Mouse (Mus musculus): ENCODE results near the gene 1700029I15Rik. TPM values are rescaled to one million over a fixed set of nuclear protein-coding genes. Genes with fewer than 3 reads are reported as not detected.

The 1700029I15Rik gene
- total and polyA plus RNA-seq, 2 experiments from 2014 or later, result 1.8 to 4.9 TPM

DNA sequence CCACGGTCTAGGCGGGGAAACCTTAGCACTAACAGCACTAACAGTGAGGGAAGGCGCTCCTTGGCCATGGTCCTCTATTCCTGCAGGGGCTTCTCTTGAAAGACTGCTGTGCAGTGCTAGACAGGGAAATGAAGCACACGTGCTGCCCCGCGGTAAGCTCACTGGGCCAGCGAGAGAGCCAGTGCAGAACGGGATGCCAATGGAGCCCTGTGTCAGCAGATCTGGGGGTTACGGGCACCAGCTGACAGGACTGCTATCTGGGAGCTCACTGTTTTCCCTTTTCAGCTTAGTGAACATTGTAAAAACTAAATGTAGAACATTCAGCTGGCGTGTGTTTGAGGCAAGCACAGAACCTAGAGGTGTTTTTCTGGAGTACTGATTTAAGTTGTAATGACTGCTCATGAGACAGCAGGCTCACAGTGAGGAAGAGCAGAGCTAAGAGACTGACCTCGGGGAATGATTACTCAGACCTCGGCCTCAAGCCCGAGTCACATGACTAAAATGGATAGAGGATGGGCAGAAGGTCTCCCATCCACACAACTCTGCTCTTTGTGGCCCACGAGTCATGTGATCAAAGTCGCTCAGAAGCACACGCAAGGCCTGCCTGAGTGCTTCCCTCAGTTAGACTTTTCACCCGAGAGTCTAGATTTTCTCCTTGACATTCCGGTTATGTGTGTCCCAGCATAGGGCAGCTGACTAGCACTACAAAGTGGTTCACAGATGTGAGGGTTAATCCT lies 26.1 kb downstream of the 1700029I15Rik start:
- 86% methylated on average over 18 of the region's 18 CpGs for WGBS
- Histone ChIP-seq H3K4me3 (ENCODE audit: low read length) (no peak overlapping the region), H3K9me3 (ENCODE audit: low read length) (no peaks in the 10 kb centered on the region), H3K36me3 (ENCODE audit: insufficient read depth, low read length) (peaks cover 80% of the 10 kb centered on the region), H3K4me2 (ENCODE audit: low read depth, low read length) (no peak overlapping the region), H3K9ac (replicated peaks; ENCODE audit: low read length) (no peak overlapping the region), H3K4me1 (ENCODE audit: insufficient read depth, low read length) (no peaks in the 10 kb centered on the region; the same call in 1 of the 2 replicates), H3K27ac (no peak overlapping the region), H3K27me3 (ENCODE audit: insufficient read depth, low read length) (no peaks in the 10 kb centered on the region)
- ATAC-seq, result no peak
- DNase-seq (ENCODE audit: low spot score), result no peak
- TF ChIP-seq CTCF (IDR thresholded peaks at IDR 0.05; ENCODE audit: low read depth), result no peak

DNA sequence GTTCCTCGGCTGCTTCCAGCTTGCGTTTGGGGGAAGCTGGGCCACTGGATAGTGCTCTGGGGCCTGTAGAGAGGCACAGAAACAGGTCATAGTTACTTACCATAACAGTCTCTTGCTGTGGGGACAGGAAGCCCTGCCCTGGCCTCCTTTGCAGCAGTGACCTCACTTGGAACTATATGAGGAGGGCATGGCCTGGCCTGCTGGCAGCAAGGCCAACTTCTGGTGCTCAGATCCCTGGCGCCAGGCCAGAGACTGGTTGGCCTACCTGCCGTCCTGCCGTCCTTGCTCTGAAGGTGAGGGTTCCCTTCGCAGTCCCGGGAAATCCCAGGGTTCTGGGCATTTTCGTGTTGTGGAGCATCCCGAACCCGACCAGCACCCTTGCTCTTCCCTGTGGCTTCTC lies 29.4 kb downstream of the 1700029I15Rik start:
- H3K4me1 ChIP-seq (ENCODE audit: insufficient read depth, low read length), result no peaks in the 10 kb centered on the region
- ATAC-seq (no peak), DNase-seq (ENCODE audit: low spot score) (no peak)
- no peaks in the 10 kb centered on the region for H3K9me3 ChIP-seq (ENCODE audit: low read length)
- no peak overlapping the region for H3K27ac ChIP-seq
- no peak overlapping the region for H3K4me2 ChIP-seq (ENCODE audit: low read depth, low read length)
- no peaks in the 10 kb centered on the region for H3K27me3 ChIP-seq (ENCODE audit: insufficient read depth, low read length)
- WGBS, result 92% methylated on average over 10 of the region's 10 CpGs
- no peak overlapping the region for H3K9ac ChIP-seq (replicated peaks; ENCODE audit: low read length)
- H3K4me3 ChIP-seq (ENCODE audit: low read length), result no peak overlapping the region
- no peak for TF ChIP-seq CTCF (IDR thresholded peaks at IDR 0.05; ENCODE audit: low read depth)
- peaks cover 89% of the 10 kb centered on the region for H3K36me3 ChIP-seq (ENCODE audit: insufficient read depth, low read length)

DNA sequence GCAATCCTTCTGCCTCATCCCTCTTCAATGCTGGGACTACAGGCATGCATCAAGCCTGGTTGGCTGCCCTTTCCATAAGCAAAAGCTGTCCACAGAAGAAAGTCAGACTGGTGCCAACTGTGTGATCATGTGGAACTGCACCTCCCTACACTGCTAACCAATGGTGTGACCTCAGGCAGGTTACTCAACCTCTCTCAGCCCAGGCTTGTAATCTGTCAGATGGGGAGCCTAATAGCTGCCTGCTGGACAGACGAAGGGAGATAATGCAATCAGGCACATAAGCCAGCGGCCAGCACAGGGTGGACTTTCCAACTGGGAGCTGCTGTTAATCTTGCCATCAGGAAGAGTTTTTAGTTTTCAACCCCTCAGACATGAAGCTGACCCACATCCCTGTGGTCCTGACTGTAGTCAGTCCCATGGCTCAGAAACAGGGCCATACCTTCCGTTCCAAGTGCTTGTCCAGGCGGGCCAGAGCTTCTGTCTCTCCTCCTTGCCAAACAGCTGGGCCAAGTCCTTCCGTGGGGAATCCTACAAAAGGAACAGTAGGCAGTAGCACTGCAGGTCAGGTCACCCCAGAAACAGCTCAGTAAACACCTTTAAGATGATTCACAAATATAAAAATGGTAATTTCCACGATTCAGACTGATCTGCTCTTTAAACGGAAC lies 39.5 kb downstream of the 1700029I15Rik start:
- H3K4me1 ChIP-seq (ENCODE audit: insufficient read depth, low read length), result peaks cover 27% of the 10 kb centered on the region
- no peak overlapping the region for H3K4me2 ChIP-seq (ENCODE audit: low read depth, low read length)
- WGBS, result 90% methylated on average over 7 of the region's 7 CpGs
- DNase-seq (ENCODE audit: low spot score), result no peak
- peaks cover 57% of the 10 kb centered on the region; the same call in 1 of the 2 replicates for H3K36me3 ChIP-seq (ENCODE audit: insufficient read depth, low read length)
- no peak overlapping the region for H3K4me3 ChIP-seq (ENCODE audit: low read length)
- no peak for TF ChIP-seq CTCF (IDR thresholded peaks at IDR 0.05; ENCODE audit: low read depth)
- no peak overlapping the region for H3K27ac ChIP-seq
- ATAC-seq, result no peak
- H3K9ac ChIP-seq (replicated peaks; ENCODE audit: low read length), result no peak overlapping the region
- no peaks in the 10 kb centered on the region for H3K9me3 ChIP-seq (ENCODE audit: low read length)
- no peaks in the 10 kb centered on the region for H3K27me3 ChIP-seq (ENCODE audit: insufficient read depth, low read length)

DNA sequence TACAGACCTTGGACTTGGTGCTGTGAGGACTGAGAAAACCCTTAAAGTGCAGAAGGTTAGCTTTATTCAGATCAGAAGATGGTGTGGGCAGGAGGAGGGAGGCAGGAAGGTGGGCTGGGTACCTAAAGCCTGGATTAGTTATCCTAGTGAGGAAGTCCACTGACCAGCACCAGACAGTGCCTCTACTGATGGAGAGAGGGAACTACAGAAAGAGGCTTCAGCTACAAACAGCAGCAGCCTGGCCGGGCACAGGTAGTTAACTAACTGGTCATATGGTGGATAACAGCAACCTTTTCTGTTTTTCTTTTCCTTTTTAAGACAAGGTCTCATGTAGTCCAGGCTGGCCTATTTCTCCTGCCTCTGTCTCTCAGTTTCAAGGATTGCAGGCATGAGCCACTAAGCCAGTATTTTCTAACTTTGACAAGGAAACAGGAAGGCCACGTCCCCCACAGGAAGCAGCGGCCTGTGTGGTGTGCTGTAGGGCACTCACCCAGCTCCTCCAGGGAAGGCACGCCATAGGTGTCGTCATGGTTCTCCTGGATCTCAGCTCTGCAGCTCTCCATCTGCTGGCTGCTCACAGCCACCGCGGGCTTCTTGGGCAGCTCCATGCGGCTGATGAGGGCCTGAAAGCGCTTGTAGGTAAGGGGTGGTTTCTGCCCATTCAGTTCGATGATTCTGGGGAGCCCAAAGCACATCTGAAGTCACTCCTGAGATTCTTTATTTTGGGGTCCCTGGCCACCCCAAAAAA lies 40.2 kb downstream of the 1700029I15Rik start:
- Histone ChIP-seq H3K4me1 (ENCODE audit: insufficient read depth, low read length) (peaks cover 33% of the 10 kb centered on the region), H3K4me2 (ENCODE audit: low read depth, low read length) (no peak overlapping the region), H3K27ac (peak overlapping the region; percentile 85; the same call in 1 of the 2 replicates), H3K9me3 (ENCODE audit: low read length) (no peaks in the 10 kb centered on the region), H3K27me3 (ENCODE audit: insufficient read depth, low read length) (no peaks in the 10 kb centered on the region), H3K4me3 (ENCODE audit: low read length) (no peak overlapping the region), H3K36me3 (ENCODE audit: insufficient read depth, low read length) (peaks cover 50% of the 10 kb centered on the region; the same call in 1 of the 2 replicates), H3K9ac (replicated peaks; ENCODE audit: low read length) (no peak overlapping the region)
- 66% methylated on average over 10 of the region's 10 CpGs for WGBS
- peak; percentile 60 for TF ChIP-seq CTCF (IDR thresholded peaks at IDR 0.05; ENCODE audit: low read depth)
- ATAC-seq, result no peak; the same call in 1 of the 2 replicates
- DNase-seq (ENCODE audit: low spot score), result peak; percentile 52

DNA sequence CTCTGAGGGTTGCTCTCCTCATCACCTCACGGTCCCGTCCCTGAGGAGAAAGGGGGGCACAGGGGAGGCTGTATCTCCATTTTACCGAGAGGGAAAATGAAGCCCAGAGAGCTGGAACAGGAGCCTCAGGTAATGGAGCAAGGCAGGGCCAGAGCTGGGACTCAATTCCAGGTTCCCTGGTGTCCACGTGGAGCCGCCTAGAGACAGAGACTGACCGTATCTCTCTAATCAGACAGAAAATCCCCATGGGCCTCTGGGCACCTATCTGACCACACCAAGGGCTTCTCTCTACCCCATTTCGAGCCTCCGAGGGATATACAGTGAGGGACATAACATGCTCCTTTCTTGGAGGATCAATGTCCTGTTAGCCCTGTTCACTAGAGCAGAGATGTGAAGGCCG lies 40.8 kb downstream of the 1700029I15Rik start:
- ATAC-seq (no peak), DNase-seq (ENCODE audit: low spot score) (no peak)
- Histone ChIP-seq H3K4me2 (ENCODE audit: low read depth, low read length) (no peak overlapping the region), H3K4me3 (ENCODE audit: low read length) (no peak overlapping the region), H3K9me3 (ENCODE audit: low read length) (no peaks in the 10 kb centered on the region), H3K4me1 (ENCODE audit: insufficient read depth, low read length) (peaks cover 39% of the 10 kb centered on the region), H3K36me3 (ENCODE audit: insufficient read depth, low read length) (peaks cover 45% of the 10 kb centered on the region; the same call in 1 of the 2 replicates), H3K27ac (peak overlapping the region; percentile 85; the same call in 1 of the 2 replicates), H3K27me3 (ENCODE audit: insufficient read depth, low read length) (no peaks in the 10 kb centered on the region), H3K9ac (replicated peaks; ENCODE audit: low read length) (no peak overlapping the region)
- TF ChIP-seq CTCF (IDR thresholded peaks at IDR 0.05; ENCODE audit: low read depth), result no peak
- 83% methylated on average over 9 of the region's 9 CpGs for WGBS

DNA sequence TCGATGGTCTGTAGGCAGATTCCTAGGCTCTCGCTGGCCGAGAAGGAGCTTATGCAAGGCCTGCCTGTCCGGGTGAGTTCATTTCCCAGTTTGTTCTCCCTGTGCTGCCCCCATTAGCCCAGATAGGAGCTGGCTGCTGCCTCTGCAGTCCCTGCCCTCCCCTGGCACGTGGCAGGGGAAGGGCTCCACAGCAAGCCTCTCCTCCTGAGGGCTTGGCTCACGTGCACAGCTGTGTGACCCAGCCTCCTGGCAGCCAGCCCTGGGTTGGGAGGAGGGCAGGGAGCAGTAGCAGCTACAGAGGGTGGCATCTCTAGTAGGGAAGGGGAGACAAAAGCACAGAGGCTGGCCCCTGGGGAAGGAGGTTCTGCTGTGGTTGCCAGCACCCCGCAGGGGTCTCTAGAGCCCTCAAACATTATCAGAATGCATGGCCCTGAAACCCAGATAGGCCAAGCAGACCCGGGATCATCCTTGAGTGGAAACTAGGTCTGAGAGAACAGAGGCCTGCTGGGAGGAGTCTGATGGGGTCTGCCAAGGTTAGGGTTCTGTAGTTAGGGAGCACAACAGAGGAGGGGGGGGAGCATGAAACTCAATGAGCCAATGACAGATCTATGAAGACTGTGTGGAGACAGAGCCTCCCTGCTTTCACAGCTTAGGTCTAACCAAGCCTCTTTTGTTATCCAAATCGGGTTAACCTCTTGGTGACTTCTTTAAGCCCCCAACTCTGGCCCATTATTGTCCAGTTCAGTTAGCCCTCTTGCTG lies 41.5 kb downstream of the 1700029I15Rik start:
- WGBS, result 42% methylated on average over 9 of the region's 9 CpGs
- H3K4me1 ChIP-seq (ENCODE audit: insufficient read depth, low read length), result peaks cover 42% of the 10 kb centered on the region

More for the DNA sequence above, 41.5 kb downstream of the 1700029I15Rik start:
- Histone ChIP-seq H3K9me3 (ENCODE audit: low read length) (no peaks in the 10 kb centered on the region), H3K27me3 (ENCODE audit: insufficient read depth, low read length) (no peaks in the 10 kb centered on the region), H3K4me3 (ENCODE audit: low read length) (no peak overlapping the region), H3K36me3 (ENCODE audit: insufficient read depth, low read length) (peaks cover 37% of the 10 kb centered on the region; the same call in 1 of the 2 replicates), H3K27ac (peak overlapping the region; percentile 85), H3K4me2 (ENCODE audit: low read depth, low read length) (no peak overlapping the region; the same call in 1 of the 2 replicates), H3K9ac (replicated peaks; ENCODE audit: low read length) (no peak overlapping the region)
- ATAC-seq, result peak; percentile 58
- peak; percentile 25 for TF ChIP-seq CTCF (IDR thresholded peaks at IDR 0.05; ENCODE audit: low read depth)
- DNase-seq (ENCODE audit: low spot score), result peak; percentile 80
